Mouse (Mus musculus) liver, embryonic 14.5 days (tissue): Measurements from ENCODE around the gene Ntrk3.

Experiments used
- CTCF ChIP-seq: IDR thresholded peaks from 2 replicates; pipeline ENCODE4 v1.5.1; 2016; ENCODE audit warnings: antibody characterized with exemption, low read depth, control low read depth
- EP300 ChIP-seq: IDR thresholded peaks from 2 replicates; pipeline ENCODE4 v1.6.1; 2016; ENCODE audit warnings: antibody characterized with exemption, low read depth

DNA sequence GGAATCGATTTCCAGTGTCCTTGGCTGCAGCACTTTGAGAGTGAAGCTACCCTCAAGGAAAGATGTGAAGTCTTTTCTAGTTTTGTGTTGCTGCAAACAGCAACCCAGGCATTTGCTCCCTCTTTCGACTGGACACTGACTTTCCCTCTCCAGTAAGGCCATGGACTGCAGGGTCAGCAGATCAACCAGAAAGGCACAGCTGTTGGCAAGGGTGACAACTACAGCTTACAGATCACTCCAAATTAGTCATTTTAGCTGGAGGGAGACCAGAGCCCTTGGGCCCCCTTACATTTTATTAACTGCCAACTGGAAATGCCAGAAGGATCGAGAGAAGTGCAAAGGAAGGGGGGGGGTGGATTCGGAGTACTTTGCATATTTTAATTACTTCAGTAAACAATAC, 516.9 kb downstream of the Ntrk3 start:
- TF ChIP-seq CTCF (no peak), EP300 (no peak)
